Mouse (Mus musculus): ENCODE measurements at regions not wholly inside any gene's neighbourhood (a gene's known extent, or its start where the extent isn't known, plus 50 kb on each side); places are given as distances from the start of the nearest gene placed in this dataset.

- no peak for DNase-seq
Observed at GRCm38 (mm10) chr11:51911481-51911880, 54.0 kb upstream of the Jade2 start.

GRCm38 (mm10) chr11:51915656-51916032 lies 51.8 kb upstream of the Cdkn2aipnl start:
- no peak for DNase-seq

GRCm38 (mm10) chr11:51916033-51916929 lies 51.2 kb upstream of the Cdkn2aipnl start:
- peak; percentile 55 to 69 for DNase-seq
